In genomic region chr16:55852943-55853727, GRCm38 (mm10) we compare ENCODE assay signal across 8 mouse cellular contexts. TPM values are rescaled to one million over a fixed set of nuclear protein-coding genes. Genes with fewer than 3 reads are reported as not detected.
DNase-seq lines count a peak whose midpoint lies in the region; ATAC-seq lines count a peak whose summit lies in the region.
"Had no signal": no experiment of that assay in that cellular context is flagged by ENCODE, and none has a peak within 500 bp of the region (broad histone marks: within the 10 kb centered on the region; RNA-seq: fewer than 3 reads in every experiment).

No protein-coding gene starts in this region.

- no peak overlapping the region for H3K9ac ChIP-seq in forebrain, embryonic 14.5 days (ENCODE audit: low read length)
- H3K9ac ChIP-seq in hindbrain, embryonic 16.5 days (ENCODE audit: low read depth, low read length): no peak overlapping the region
- H3K9ac ChIP-seq: limb, embryonic 12.5 days had no signal

- peak; percentile 53 for DNase-seq in Muller cell, postnatal 12 days (ENCODE audit: inconsistent ontology term)
- peak; percentile 93 for DNase-seq in forebrain, embryonic 14.5 days (ENCODE audit: low spot score)
- peak; percentile 57 to 85 for DNase-seq in layer of hippocampus, postnatal 14 days (ENCODE audit: low spot score in 2 of 2)
- peak; percentile 75 to 82 for DNase-seq in right cerebral cortex, adult 2 months (ENCODE audit: low spot score in 2 of 2)

- H3K4me2 ChIP-seq in forebrain, embryonic 14.5 days (ENCODE audit: low read length): no peak overlapping the region
- no peak overlapping the region for H3K4me2 ChIP-seq in hindbrain, embryonic 16.5 days (ENCODE audit: low read length)
- H3K4me2 ChIP-seq: limb, embryonic 12.5 days had no signal

- H3K27me3 ChIP-seq in forebrain, embryonic 14.5 days (replicated peaks; ENCODE audit: control insufficient read depth, insufficient read depth, low read length): no peaks in the 10 kb centered on the region
- H3K27me3 ChIP-seq in hindbrain, embryonic 16.5 days (replicated peaks; ENCODE audit: control insufficient read depth, insufficient read depth, low read length): no peaks in the 10 kb centered on the region
- H3K27me3 ChIP-seq: limb, embryonic 12.5 days had no signal

- peak; percentile 75 for ATAC-seq in cerebellum, adult (ENCODE audit: insufficient number of reproducible peaks, low FRiP score, low TSS enrichment)
- ATAC-seq in forebrain, embryonic 14.5 days: peak; percentile 83
- ATAC-seq in hindbrain, embryonic 16.5 days: peak; percentile 83
- peak; percentile 95 for ATAC-seq in megakaryocyte, adult 5-6 weeks (ENCODE audit: poor library complexity, severe bottlenecking)

- H3K4me1 ChIP-seq in forebrain, embryonic 14.5 days (ENCODE audit: control insufficient read depth, insufficient read depth, low read length): no peaks in the 10 kb centered on the region
- no peaks in the 10 kb centered on the region for H3K4me1 ChIP-seq in hindbrain, embryonic 16.5 days (ENCODE audit: control insufficient read depth, insufficient read depth, low read depth, low read length)
- H3K4me1 ChIP-seq: limb, embryonic 12.5 days had no signal

- H3K4me3 ChIP-seq in forebrain, embryonic 14.5 days (ENCODE audit: low read depth, low read length): no peak overlapping the region
- no peak overlapping the region for H3K4me3 ChIP-seq in hindbrain, embryonic 16.5 days (ENCODE audit: low read length)
- H3K4me3 ChIP-seq: limb, embryonic 12.5 days had no signal

- 0 out of 2 replicates have a peak, but pooled peaks cover 3% of the 10 kb centered on the region for H3K36me3 ChIP-seq in forebrain, embryonic 14.5 days (ENCODE audit: control insufficient read depth, insufficient read depth, low read length)
- H3K36me3 ChIP-seq in hindbrain, embryonic 16.5 days (ENCODE audit: control insufficient read depth, insufficient read depth, low read length): peaks cover 5% of the 10 kb centered on the region

- no peak overlapping the region for H3K27ac ChIP-seq in forebrain, embryonic 14.5 days (ENCODE audit: low read depth, low read length)
- H3K27ac ChIP-seq in hindbrain, embryonic 16.5 days (ENCODE audit: low read depth, low read length): no peak overlapping the region
- H3K27ac ChIP-seq: limb, embryonic 12.5 days had no signal

- 59% methylated on average over 19 of the region's 19 CpGs for WGBS in forebrain, embryonic 14.5 days
- 55% methylated on average over 19 of the region's 19 CpGs for WGBS in hindbrain, embryonic 16.5 days

- no peaks in the 10 kb centered on the region for H3K9me3 ChIP-seq in forebrain, embryonic 14.5 days (replicated peaks; ENCODE audit: control insufficient read depth, low read length)
- no peaks in the 10 kb centered on the region for H3K9me3 ChIP-seq in hindbrain, embryonic 16.5 days (ENCODE audit: control insufficient read depth, low read length)
- H3K9me3 ChIP-seq: limb, embryonic 12.5 days had no signal

RNA-seq across cellular contexts. Expression of gene Nfkbiz, which starts 14.4 kb away (rescaled TPM):
- 0.99 and 1.3 TPM in 2 replicates for polyA plus RNA-seq in forebrain, embryonic 14.5 days (2014; fragmentation: Nextera tagmentation; extraction: Ambion mirVana)
- 1.6 and 1.8 TPM in 2 replicates for polyA plus RNA-seq in hindbrain, embryonic 16.5 days (2015; fragmentation: Nextera tagmentation; extraction: Ambion mirVana)
- 1 to 10 TPM; 4.9 to 5.1 TPM for total RNA-seq in layer of hippocampus, postnatal 14 days (2021)
- total RNA-seq in megakaryocyte, adult 5-6 weeks (2015): 33.3 and 44.9 TPM in 2 replicates
- 31.2 and 32.7 TPM in 2 replicates for total RNA-seq in megakaryocyte, adult 5-6 weeks (2017)

RNA-seq across cellular contexts. Expression of gene Nxpe3, which starts 42.0 kb away (rescaled TPM):
- 1.3 and 1.5 TPM in 2 replicates for polyA plus RNA-seq in forebrain, embryonic 14.5 days (2014; fragmentation: Nextera tagmentation; extraction: Ambion mirVana)
- 1.5 and 1.6 TPM in 2 replicates for polyA plus RNA-seq in hindbrain, embryonic 16.5 days (2015; fragmentation: Nextera tagmentation; extraction: Ambion mirVana)
- 10 to 100 TPM in 1 of 2 experiments, 1 to 10 TPM in 1; 9.3 to 10.2 TPM for total RNA-seq in layer of hippocampus, postnatal 14 days (2021)
- total RNA-seq in megakaryocyte, adult 5-6 weeks (2015): 1.4 and 2.1 TPM in 2 replicates
- total RNA-seq in megakaryocyte, adult 5-6 weeks (2017): 2.4 and 2.8 TPM in 2 replicates

Comparison
In these comparisons a context has a peak if more than half of its experiments do, and no peak if none do; other contexts are left out.
1. RNA of gene Nfkbiz, which starts 14.4 kb away (total RNA-seq): 31.2 to 44.9 TPM in megakaryocyte, adult 5-6 weeks; 4.9 to 5.1 TPM in layer of hippocampus, postnatal 14 days; every median in the first group is over 4 times any median in the second.
2. Peak in every context shown above with its lines, with median percentiles within 50 percentile points of each other: DNase-seq and ATAC-seq.